Mouse (Mus musculus) E14TG2a.4 (cell line): ENCODE data around the gene Prg3.

ENCODE experiments used
- H3K27me3 ChIP-seq: 2 replicates; pipeline ENCODE4 v1.6.1; 2014; ENCODE audit warnings: low read length, control low read depth; ENCODE audit not compliant: insufficient read depth
- H3K36me3 ChIP-seq: 2 replicates; pipeline ENCODE4 v1.6.1; 2014; ENCODE audit warnings: low read length, control low read depth; ENCODE audit not compliant: insufficient read depth
- H3K4me1 ChIP-seq: replicated peaks from 2 replicates; pipeline ENCODE4 v1.6.1; 2014; ENCODE audit warnings: low read depth, low read length, control low read depth
- H3K4me3 ChIP-seq: replicated peaks from 2 replicates; pipeline ENCODE4 v1.5.1; 2014; ENCODE audit warnings: mild to moderate bottlenecking, low read length
- H3K9me3 ChIP-seq: 2 replicates; pipeline ENCODE4 v1.6.1; 2014; ENCODE audit warnings: low read length, control low read depth
- CTCF ChIP-seq: conservative IDR thresholded peaks from 2 replicates; pipeline ENCODE4 v1.5.1; 2014; ENCODE audit warnings: low read length
- NANOG ChIP-seq: IDR thresholded peaks from 2 replicates; pipeline ENCODE4 v1.6.1; 2014; ENCODE audit warnings: borderline replicate concordance, low read length, mixed read lengths
- POU5F1 ChIP-seq: IDR thresholded peaks from 2 replicates; pipeline ENCODE4 v1.6.1; 2014; ENCODE audit warnings: low read length, borderline replicate concordance

Gene Prg3

GRCm38 (mm10) chr2:85002575-85002974, 14.6 kb downstream of the Prg3 start:
- Histone ChIP-seq H3K4me3 (no peak overlapping the region), H3K36me3 (no peaks in the 10 kb centered on the region), H3K27me3 (peaks cover 13% of the 10 kb centered on the region), H3K9me3 (no peaks in the 10 kb centered on the region), H3K4me1 (peaks cover 15% of the 10 kb centered on the region)
- TF ChIP-seq NANOG (no peak), POU5F1 (no peak), CTCF (no peak)

- H3K9me3 ChIP-seq = no peaks in the 10 kb centered on the region
- TF ChIP-seq CTCF = no peak
- TF ChIP-seq NANOG = no peak
- TF ChIP-seq POU5F1 = no peak
- H3K36me3 ChIP-seq = no peaks in the 10 kb centered on the region
- H3K4me3 ChIP-seq = no peak overlapping the region
- no peaks in the 10 kb centered on the region for H3K27me3 ChIP-seq
- H3K4me1 ChIP-seq = peaks cover 16% of the 10 kb centered on the region
These were observed 16.3 kb downstream of the Prg3 start for GRCm38 (mm10) chr2:85004341-85004740.

- H3K27me3 ChIP-seq = peaks cover 4% of the 10 kb centered on the region; the same call in 1 of the 2 replicates
- H3K4me3 ChIP-seq = no peak overlapping the region
- peaks cover 16% of the 10 kb centered on the region for H3K4me1 ChIP-seq
- TF ChIP-seq POU5F1 (no peak), NANOG (no peak), CTCF (no peak)
- no peaks in the 10 kb centered on the region for H3K9me3 ChIP-seq
- no peaks in the 10 kb centered on the region for H3K36me3 ChIP-seq
These were observed 18.6 kb downstream of the Prg3 start for GRCm38 (mm10) chr2:85006600-85006999.

GRCm38 (mm10) chr2:85007729-85008128, 19.7 kb downstream of the Prg3 start:
- Histone ChIP-seq H3K4me1 (peaks cover 16% of the 10 kb centered on the region), H3K9me3 (no peaks in the 10 kb centered on the region), H3K4me3 (no peak overlapping the region), H3K27me3 (peaks cover 4% of the 10 kb centered on the region; the same call in 1 of the 2 replicates), H3K36me3 (no peaks in the 10 kb centered on the region)
- peak; percentile 62 for TF ChIP-seq CTCF
- TF ChIP-seq NANOG = no peak

- peaks cover 4% of the 10 kb centered on the region; the same call in 1 of the 2 replicates for H3K27me3 ChIP-seq
- peaks cover 16% of the 10 kb centered on the region for H3K4me1 ChIP-seq
- H3K4me3 ChIP-seq = no peak overlapping the region
- H3K9me3 ChIP-seq = no peaks in the 10 kb centered on the region
- TF ChIP-seq POU5F1 (no peak), NANOG (no peak), CTCF (no peak)
- H3K36me3 ChIP-seq = no peaks in the 10 kb centered on the region
These were observed 21.2 kb downstream of the Prg3 start for GRCm38 (mm10) chr2:85009212-85009611.

GRCm38 (mm10) chr2:85011906-85012604, 24.0 kb downstream of the Prg3 start:
- Histone ChIP-seq H3K27me3 (peaks cover 4% of the 10 kb centered on the region; the same call in 1 of the 2 replicates), H3K4me1 (peaks cover 6% of the 10 kb centered on the region; the same call in 1 of the 2 replicates), H3K36me3 (no peaks in the 10 kb centered on the region), H3K4me3 (no peak overlapping the region), H3K9me3 (no peaks in the 10 kb centered on the region)
- TF ChIP-seq CTCF (no peak), NANOG (no peak), POU5F1 (no peak)

- no peaks in the 10 kb centered on the region for H3K36me3 ChIP-seq
- H3K9me3 ChIP-seq = no peaks in the 10 kb centered on the region
- H3K4me3 ChIP-seq = no peak overlapping the region
- H3K4me1 ChIP-seq = no peaks in the 10 kb centered on the region
- no peak for TF ChIP-seq CTCF
- no peak for TF ChIP-seq NANOG
- no peak for TF ChIP-seq POU5F1
- H3K27me3 ChIP-seq = peaks cover 4% of the 10 kb centered on the region; the same call in 1 of the 2 replicates
These were observed 24.7 kb downstream of the Prg3 start for GRCm38 (mm10) chr2:85012679-85013078.

GRCm38 (mm10) chr2:85013826-85014587, 26.0 kb downstream of the Prg3 start:
- Histone ChIP-seq H3K36me3 (no peaks in the 10 kb centered on the region), H3K4me3 (no peak overlapping the region), H3K9me3 (no peaks in the 10 kb centered on the region), H3K27me3 (peaks cover 4% of the 10 kb centered on the region; the same call in 1 of the 2 replicates), H3K4me1 (0 out of 2 replicates have a peak, but pooled peaks cover 3% of the 10 kb centered on the region)
- TF ChIP-seq NANOG = no peak
- no peak for TF ChIP-seq POU5F1
- no peak for TF ChIP-seq CTCF
